Mouse (Mus musculus): ENCODE measurements around the gene Oaz2. TPM values are rescaled to one million over a fixed set of nuclear protein-coding genes. Genes with fewer than 3 reads are reported as not detected.

Oaz2 gene
- polyA plus RNA-seq, 1 experiment from 2014 or later, result 191 TPM

GRCm38 (mm10) chr9:65676358-65677118 lies 8.7 kb downstream of the Oaz2 start:
- peak overlapping the region; percentile 83 for H3K9ac ChIP-seq (ENCODE audit: low read depth, low read length)
- WGBS (ENCODE audit: insufficient replicate concordance), result 2% methylated on average over 45 of the region's 51 CpGs
- no peaks in the 10 kb centered on the region for H3K9me3 ChIP-seq (replicated peaks; ENCODE audit: control insufficient read depth, low read length)
- H3K36me3 ChIP-seq (ENCODE audit: control insufficient read depth, insufficient read depth, low read length), result no peaks in the 10 kb centered on the region
- H3K27me3 ChIP-seq (ENCODE audit: control insufficient read depth, insufficient read depth, low read length), result no peaks in the 10 kb centered on the region
- H3K4me2 ChIP-seq, result peak overlapping the region; percentile 90
- peak overlapping the region; percentile 78 for H3K4me3 ChIP-seq (ENCODE audit: low read depth, low read length)
- H3K27ac ChIP-seq (ENCODE audit: low read depth, low read length), result peak overlapping the region; percentile 62
- ATAC-seq (replicated peaks; ENCODE audit: insufficient number of reproducible peaks, low FRiP score, low TSS enrichment), result peak; percentile 91
- peaks cover 45% of the 10 kb centered on the region for H3K4me1 ChIP-seq (ENCODE audit: control insufficient read depth, insufficient read depth, low read length)

DNA sequence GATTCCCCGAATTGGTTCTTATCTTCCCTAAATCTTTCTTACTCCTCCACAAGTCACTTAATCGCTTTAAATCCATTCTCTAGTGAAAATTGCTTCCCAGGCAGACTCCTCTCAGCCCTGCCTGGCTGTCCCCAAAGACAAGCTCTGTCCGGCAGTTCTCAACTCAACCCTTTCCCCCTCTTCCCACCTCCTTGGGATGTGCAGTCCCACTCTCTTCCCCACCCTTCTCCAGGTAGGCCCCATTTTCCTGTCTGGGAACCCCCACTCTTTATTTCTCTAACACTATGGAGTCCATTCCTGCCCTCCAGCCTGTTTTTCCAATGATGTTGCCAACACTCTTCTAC lies 9.3 kb downstream of the Oaz2 start:
- peak overlapping the region; percentile 83 for H3K9ac ChIP-seq (ENCODE audit: low read depth, low read length)
- H3K36me3 ChIP-seq (ENCODE audit: control insufficient read depth, insufficient read depth, low read length), result no peaks in the 10 kb centered on the region
- H3K4me1 ChIP-seq (ENCODE audit: control insufficient read depth, insufficient read depth, low read length), result peaks cover 42% of the 10 kb centered on the region
- H3K27me3 ChIP-seq (ENCODE audit: control insufficient read depth, insufficient read depth, low read length), result no peaks in the 10 kb centered on the region
- 2% methylated on average over 3 of the region's 3 CpGs for WGBS (ENCODE audit: insufficient replicate concordance)
- H3K4me2 ChIP-seq, result peak overlapping the region; percentile 90
- peak overlapping the region; percentile 78 for H3K4me3 ChIP-seq (ENCODE audit: low read depth, low read length)
- H3K9me3 ChIP-seq (replicated peaks; ENCODE audit: control insufficient read depth, low read length), result no peaks in the 10 kb centered on the region
- no peak for ATAC-seq (replicated peaks; ENCODE audit: insufficient number of reproducible peaks, low FRiP score, low TSS enrichment)
- H3K27ac ChIP-seq (ENCODE audit: low read depth, low read length), result peak overlapping the region; percentile 62

DNA sequence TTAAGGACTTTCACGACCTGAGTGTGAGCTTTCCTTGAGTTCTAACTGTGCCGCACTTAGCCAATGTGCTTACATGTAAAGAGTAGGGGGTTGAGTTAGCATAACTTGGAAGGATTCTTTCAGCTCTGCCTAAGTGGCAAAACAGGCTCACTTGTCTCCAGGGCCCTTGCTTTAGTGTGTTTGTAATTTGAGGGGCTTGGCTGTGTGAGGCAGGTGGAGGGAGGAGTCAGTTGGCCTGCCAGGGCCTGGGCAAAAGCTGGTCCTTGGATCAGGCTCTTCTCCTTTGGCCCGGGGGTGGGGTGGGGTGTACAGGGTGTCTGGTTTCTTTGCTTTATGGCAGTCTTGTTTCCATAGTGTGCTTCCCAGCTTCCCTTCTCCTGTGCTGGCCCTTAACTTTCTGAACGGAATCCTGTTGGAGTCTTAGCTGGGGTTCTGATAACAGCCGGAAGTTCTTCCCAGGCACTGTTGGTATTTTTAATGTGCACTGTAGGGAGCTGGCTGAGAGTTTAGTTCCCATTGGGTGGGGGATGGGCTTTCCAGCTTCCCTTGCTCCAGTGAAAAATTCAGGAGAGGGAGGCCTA lies 11.5 kb downstream of the Oaz2 start:
- Histone ChIP-seq H3K27ac (ENCODE audit: low read depth, low read length) (peak overlapping the region; percentile 81), H3K27me3 (ENCODE audit: control insufficient read depth, insufficient read depth, low read length) (no peaks in the 10 kb centered on the region), H3K9ac (ENCODE audit: low read depth, low read length) (no peak overlapping the region), H3K4me2 (peak overlapping the region; percentile 90), H3K36me3 (ENCODE audit: control insufficient read depth, insufficient read depth, low read length) (no peaks in the 10 kb centered on the region), H3K9me3 (replicated peaks; ENCODE audit: control insufficient read depth, low read length) (no peaks in the 10 kb centered on the region), H3K4me3 (ENCODE audit: low read depth, low read length) (peak overlapping the region; percentile 36), H3K4me1 (ENCODE audit: control insufficient read depth, insufficient read depth, low read length) (peaks cover 34% of the 10 kb centered on the region)
- whole genome bisulfite sequencing (ENCODE audit: insufficient replicate concordance), result 13% methylated on average over 5 of the region's 5 CpGs
- ATAC-seq (replicated peaks; ENCODE audit: insufficient number of reproducible peaks, low FRiP score, low TSS enrichment), result no peak

- Histone ChIP-seq H3K9me3 (replicated peaks; ENCODE audit: control insufficient read depth, low read length) (no peaks in the 10 kb centered on the region), H3K4me2 (no peak overlapping the region), H3K27ac (ENCODE audit: low read depth, low read length) (no peak overlapping the region), H3K36me3 (ENCODE audit: control insufficient read depth, insufficient read depth, low read length) (peaks cover under 1% of the 10 kb centered on the region; the same call in 1 of the 2 replicates), H3K27me3 (ENCODE audit: control insufficient read depth, insufficient read depth, low read length) (no peaks in the 10 kb centered on the region), H3K9ac (ENCODE audit: low read depth, low read length) (no peak overlapping the region), H3K4me3 (ENCODE audit: low read depth, low read length) (no peak overlapping the region), H3K4me1 (ENCODE audit: control insufficient read depth, insufficient read depth, low read length) (peaks cover 34% of the 10 kb centered on the region)
- WGBS (ENCODE audit: insufficient replicate concordance), result 82% methylated on average over 4 of the region's 4 CpGs
- no peak for ATAC-seq (replicated peaks; ENCODE audit: insufficient number of reproducible peaks, low FRiP score, low TSS enrichment)
These were observed 13.3 kb downstream of the Oaz2 start for GRCm38 (mm10) chr9:65680938-65681633.

DNA sequence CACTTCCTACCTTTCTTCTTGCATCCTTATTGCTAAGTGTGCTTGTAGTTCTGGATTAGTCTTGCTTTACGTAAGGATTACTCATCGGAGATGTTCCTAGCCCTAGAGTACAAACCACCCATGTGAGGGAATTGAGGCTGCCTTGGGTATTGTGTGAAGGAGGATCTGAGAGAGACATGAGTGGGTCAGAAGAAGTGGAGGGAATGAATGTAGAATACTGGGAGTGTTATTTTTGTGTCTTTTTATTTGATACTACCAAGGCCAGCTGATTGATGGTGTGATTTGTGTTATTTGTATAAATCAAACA lies 13.8 kb downstream of the Oaz2 start:
- Histone ChIP-seq H3K4me2 (no peak overlapping the region), H3K27ac (ENCODE audit: low read depth, low read length) (no peak overlapping the region), H3K9me3 (replicated peaks; ENCODE audit: control insufficient read depth, low read length) (no peaks in the 10 kb centered on the region), H3K9ac (ENCODE audit: low read depth, low read length) (no peak overlapping the region), H3K36me3 (ENCODE audit: control insufficient read depth, insufficient read depth, low read length) (peaks cover 6% of the 10 kb centered on the region; the same call in 1 of the 2 replicates), H3K27me3 (ENCODE audit: control insufficient read depth, insufficient read depth, low read length) (no peaks in the 10 kb centered on the region), H3K4me3 (ENCODE audit: low read depth, low read length) (no peak overlapping the region), H3K4me1 (ENCODE audit: control insufficient read depth, insufficient read depth, low read length) (peaks cover 34% of the 10 kb centered on the region)
- WGBS (ENCODE audit: insufficient replicate concordance), result 85% methylated on average over 2 of the region's 2 CpGs
- ATAC-seq (replicated peaks; ENCODE audit: insufficient number of reproducible peaks, low FRiP score, low TSS enrichment), result no peak

DNA sequence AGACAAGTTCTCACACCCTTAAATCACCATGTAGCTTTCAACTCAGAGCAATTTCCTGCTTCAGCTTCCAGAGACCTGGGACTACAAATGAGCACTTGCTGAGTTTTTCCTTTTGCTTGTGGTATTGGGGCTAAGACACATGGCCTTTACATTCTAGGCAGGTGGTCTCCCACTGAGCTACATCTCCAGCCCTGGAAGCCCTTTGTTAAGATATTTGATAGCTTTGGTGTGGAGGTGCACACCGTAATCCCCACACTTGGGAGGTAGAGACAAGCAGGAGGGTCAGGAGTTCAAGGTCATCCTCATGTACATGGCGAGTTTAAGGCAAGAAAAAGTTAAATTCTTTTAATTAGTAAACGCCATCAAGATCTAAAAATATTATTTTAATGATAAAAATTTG lies 14.4 kb downstream of the Oaz2 start:
- 78% methylated on average over 3 of the region's 3 CpGs for WGBS (ENCODE audit: insufficient replicate concordance)
- Histone ChIP-seq H3K4me3 (ENCODE audit: low read depth, low read length) (no peak overlapping the region), H3K27me3 (ENCODE audit: control insufficient read depth, insufficient read depth, low read length) (no peaks in the 10 kb centered on the region), H3K4me2 (no peak overlapping the region), H3K36me3 (ENCODE audit: control insufficient read depth, insufficient read depth, low read length) (peaks cover 7% of the 10 kb centered on the region; the same call in 1 of the 2 replicates), H3K9me3 (replicated peaks; ENCODE audit: control insufficient read depth, low read length) (no peaks in the 10 kb centered on the region), H3K27ac (ENCODE audit: low read depth, low read length) (no peak overlapping the region), H3K9ac (ENCODE audit: low read depth, low read length) (no peak overlapping the region), H3K4me1 (ENCODE audit: control insufficient read depth, insufficient read depth, low read length) (peaks cover 33% of the 10 kb centered on the region)
- no peak for ATAC-seq (replicated peaks; ENCODE audit: insufficient number of reproducible peaks, low FRiP score, low TSS enrichment)

DNA sequence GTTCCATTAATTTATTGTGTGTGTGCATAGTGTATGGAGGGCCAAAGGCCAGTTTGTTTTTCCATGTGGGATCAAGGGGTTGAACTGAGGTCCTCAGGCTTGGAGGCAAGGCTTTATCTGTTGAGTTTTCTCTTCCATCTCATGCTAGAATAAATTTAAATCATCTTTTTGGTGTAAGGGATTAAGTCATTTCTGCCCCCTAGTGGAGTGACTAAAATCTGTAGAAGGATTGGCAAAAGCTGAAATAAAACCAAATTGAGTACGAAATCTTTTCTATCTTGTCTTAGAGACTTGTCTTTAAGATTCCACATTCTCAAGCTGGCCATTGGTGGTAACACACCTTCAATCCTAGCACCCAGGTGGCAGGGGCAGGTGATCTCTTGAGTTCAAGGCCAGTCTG lies 15.2 kb downstream of the Oaz2 start:
- Histone ChIP-seq H3K9me3 (replicated peaks; ENCODE audit: control insufficient read depth, low read length) (no peaks in the 10 kb centered on the region), H3K36me3 (ENCODE audit: control insufficient read depth, insufficient read depth, low read length) (peaks cover 7% of the 10 kb centered on the region; the same call in 1 of the 2 replicates), H3K27ac (ENCODE audit: low read depth, low read length) (no peak overlapping the region), H3K4me1 (ENCODE audit: control insufficient read depth, insufficient read depth, low read length) (peaks cover 30% of the 10 kb centered on the region), H3K4me3 (ENCODE audit: low read depth, low read length) (no peak overlapping the region), H3K27me3 (ENCODE audit: control insufficient read depth, insufficient read depth, low read length) (no peaks in the 10 kb centered on the region), H3K4me2 (no peak overlapping the region), H3K9ac (ENCODE audit: low read depth, low read length) (no peak overlapping the region)
- WGBS (ENCODE audit: insufficient replicate concordance), result 86% methylated on average over 1 of the region's 1 CpGs
- ATAC-seq (replicated peaks; ENCODE audit: insufficient number of reproducible peaks, low FRiP score, low TSS enrichment), result no peak

DNA sequence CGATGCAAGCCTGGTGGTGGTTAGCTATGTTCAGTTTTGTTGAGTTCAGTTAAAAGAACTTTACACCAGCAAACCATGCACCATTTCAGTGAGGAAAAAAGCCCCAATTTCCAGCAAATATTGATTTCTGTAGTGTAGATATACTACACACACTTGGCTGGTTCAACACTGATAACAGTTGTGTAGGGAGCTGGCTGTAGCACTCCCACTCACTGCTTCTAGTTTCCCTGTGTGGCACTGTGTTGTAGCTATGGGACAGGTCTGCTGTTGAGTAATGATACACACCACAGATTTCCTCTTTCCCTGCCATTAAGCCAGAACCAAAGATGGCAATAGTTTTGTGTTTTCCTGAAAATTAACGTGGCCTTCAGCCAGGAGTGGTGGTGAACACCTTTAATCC lies 16.9 kb downstream of the Oaz2 start:
- peaks cover 14% of the 10 kb centered on the region for H3K4me1 ChIP-seq (ENCODE audit: control insufficient read depth, insufficient read depth, low read length)
- H3K36me3 ChIP-seq (ENCODE audit: control insufficient read depth, insufficient read depth, low read length), result peaks cover 14% of the 10 kb centered on the region
- no peaks in the 10 kb centered on the region for H3K27me3 ChIP-seq (ENCODE audit: control insufficient read depth, insufficient read depth, low read length)
- no peak for ATAC-seq (replicated peaks; ENCODE audit: insufficient number of reproducible peaks, low FRiP score, low TSS enrichment)
- no peak overlapping the region for H3K4me2 ChIP-seq
- H3K4me3 ChIP-seq (ENCODE audit: low read depth, low read length), result no peak overlapping the region
- WGBS (ENCODE audit: insufficient replicate concordance), result 85% methylated on average over 2 of the region's 2 CpGs
- H3K9ac ChIP-seq (ENCODE audit: low read depth, low read length), result no peak overlapping the region
- no peak overlapping the region for H3K27ac ChIP-seq (ENCODE audit: low read depth, low read length)
- H3K9me3 ChIP-seq (replicated peaks; ENCODE audit: control insufficient read depth, low read length), result no peaks in the 10 kb centered on the region

All from heart, embryonic 11.5 days (tissue).